Mouse (Mus musculus): ENCODE results near the gene Tmem132c.

GRCm38 (mm10) chr5:127234715-127235114 lies 6.9 kb upstream of the Tmem132c start:
- no peak for TF ChIP-seq CTCF (IDR thresholded peaks at IDR 0.05; ENCODE audit: control insufficient read depth, insufficient read depth, insufficient replicate concordance, low read depth, low read length)
- no peak for TF ChIP-seq POLR2A (IDR thresholded peaks at IDR 0.05; ENCODE audit: control insufficient read depth, low read depth, low read length)

Data from testis, adult 2 months (tissue).